Mouse (Mus musculus) heart, embryonic 11.5 days (tissue): ENCODE results near the gene Coro2a. TPM values are rescaled to one million over a fixed set of nuclear protein-coding genes. Genes with fewer than 3 reads are reported as not detected.

Experiments used
- ATAC-seq: fragments of 200-750 bp; cut with Nextera tagmentation; replicated peaks from 2 replicates; pipeline ENCODE4 v1.8.0; 2017; ENCODE audit warnings: moderate library complexity; ENCODE audit not compliant: insufficient number of reproducible peaks, low FRiP score, low TSS enrichment
- H3K27ac ChIP-seq: fragments of 300-500 bp; sonication (generic); 2 replicates; pipeline ENCODE4 v1.5.1; 2014; ENCODE audit warnings: mild to moderate bottlenecking, low read depth, low read length
- H3K27me3 ChIP-seq: fragments of 300-500 bp; sonication (generic); 2 replicates; pipeline ENCODE4 v1.6.1; 2014; ENCODE audit warnings: mild to moderate bottlenecking, low read length, mixed read lengths; ENCODE audit not compliant: control insufficient read depth, insufficient read depth
- H3K36me3 ChIP-seq: fragments of 300-500 bp; sonication (generic); 2 replicates; pipeline ENCODE4 v1.6.1; 2014; ENCODE audit warnings: mild to moderate bottlenecking, low read length, moderate library complexity, mixed read lengths; ENCODE audit not compliant: control insufficient read depth, insufficient read depth
- H3K4me1 ChIP-seq: fragments of 300-500 bp; sonication (generic); 2 replicates; pipeline ENCODE4 v1.6.1; 2014; ENCODE audit warnings: low read length; ENCODE audit not compliant: control insufficient read depth, insufficient read depth
- H3K4me2 ChIP-seq: fragments of 300-500 bp; sonication (generic); 2 replicates; pipeline ENCODE4 v1.6.1; 2014; ENCODE audit warnings: mild to moderate bottlenecking, moderate library complexity
- H3K4me3 ChIP-seq: fragments of 300-500 bp; sonication (generic); 2 replicates; pipeline ENCODE4 v1.5.1; 2014; ENCODE audit warnings: low read depth, low read length
- H3K9ac ChIP-seq: fragments of 300-500 bp; sonication (generic); 2 replicates; pipeline ENCODE4 v1.6.1; 2014; ENCODE audit warnings: mild to moderate bottlenecking, low read depth, low read length, moderate library complexity
- H3K9me3 ChIP-seq: fragments of 300-500 bp; sonication (generic); replicated peaks from 2 replicates; pipeline ENCODE4 v1.6.1; 2016; ENCODE audit warnings: low read length; ENCODE audit not compliant: control insufficient read depth
- WGBS: fragments of 180-500 bp; shearing (Covaris S2); extraction: QIAGEN DNeasy Blood & Tissue Kit; methylation state at CpG from one replicate; pipeline ENCODE4 v1.1.7; 2014; ENCODE audit not compliant: insufficient replicate concordance; 5-methylcytosine and 5-hydroxymethylcytosine counted together
- polyA plus RNA-seq: library from polyadenylated mRNA; unstranded; fragments of >200 nt; fragmentation: Nextera tagmentation; extraction: Ambion mirVana; gene quantifications from 2 replicates; pipeline ENCODE4 v1.2.1, GENCODE M21; 2014

The Coro2a gene
- polyA plus RNA-seq, 1 experiment from 2014 or later, result 0.50 TPM

GRCm38 (mm10) chr4:46620946-46621345 is 18.9 kb upstream of the Coro2a start:
- no peak overlapping the region for H3K27ac ChIP-seq
- H3K9me3 ChIP-seq, result no peaks in the 10 kb centered on the region
- ATAC-seq, result no peak
- 74% methylated on average over 8 of the region's 8 CpGs for WGBS
- H3K9ac ChIP-seq, result no peak overlapping the region
- H3K4me2 ChIP-seq, result no peak overlapping the region
- no peaks in the 10 kb centered on the region for H3K36me3 ChIP-seq
- H3K27me3 ChIP-seq, result peaks cover 18% of the 10 kb centered on the region
- 0 out of 2 replicates have a peak, but pooled peaks cover 3% of the 10 kb centered on the region for H3K4me1 ChIP-seq
- no peak overlapping the region for H3K4me3 ChIP-seq

DNA sequence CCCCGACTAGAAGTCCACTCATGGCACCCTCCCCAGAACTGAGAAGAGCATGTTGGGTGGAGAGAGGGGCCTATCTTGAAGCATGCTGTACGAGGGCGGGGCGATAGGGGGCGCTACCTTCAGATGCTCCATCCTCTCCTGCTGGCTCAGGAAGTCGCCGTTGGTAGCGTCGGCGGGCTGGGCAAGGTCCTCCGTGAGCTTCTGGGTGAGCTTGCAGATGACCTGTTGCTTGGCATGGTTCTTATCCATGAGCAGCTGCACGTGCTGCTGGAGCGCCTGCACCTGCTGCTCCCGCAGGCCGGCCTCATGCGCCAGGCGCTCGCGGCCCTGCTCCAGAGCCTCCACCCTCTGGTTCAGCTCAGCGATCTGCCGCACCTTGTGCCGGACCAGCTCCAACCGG is 18.3 kb upstream of the Coro2a start:
- H3K9me3 ChIP-seq, result no peaks in the 10 kb centered on the region
- 15% methylated on average over 23 of the region's 23 CpGs for WGBS
- peaks cover 22% of the 10 kb centered on the region for H3K27me3 ChIP-seq
- no peak for ATAC-seq
- H3K36me3 ChIP-seq, result no peaks in the 10 kb centered on the region
- no peak overlapping the region for H3K9ac ChIP-seq
- 0 out of 2 replicates have a peak overlapping the region, but pooled peaks have one; percentile 6 for H3K4me3 ChIP-seq
- H3K4me2 ChIP-seq, result peak overlapping the region; percentile 38
- H3K27ac ChIP-seq, result no peak overlapping the region
- 0 out of 2 replicates have a peak, but pooled peaks cover 3% of the 10 kb centered on the region for H3K4me1 ChIP-seq

- Histone ChIP-seq H3K9ac (no peak overlapping the region), H3K27me3 (peaks cover 40% of the 10 kb centered on the region), H3K9me3 (no peaks in the 10 kb centered on the region), H3K27ac (no peak overlapping the region), H3K4me1 (0 out of 2 replicates have a peak, but pooled peaks cover 3% of the 10 kb centered on the region), H3K4me3 (no peak overlapping the region), H3K4me2 (no peak overlapping the region), H3K36me3 (no peaks in the 10 kb centered on the region)
- WGBS, result 57% methylated on average over 11 of the region's 11 CpGs
- ATAC-seq, result no peak
Observed at GRCm38 (mm10) chr4:46618196-46618817, 16.3 kb upstream of the Coro2a start.

- no peak overlapping the region for H3K4me2 ChIP-seq
- no peak overlapping the region for H3K4me3 ChIP-seq
- 70% methylated on average over 6 of the region's 6 CpGs for WGBS
- 0 out of 2 replicates have a peak, but pooled peaks cover 3% of the 10 kb centered on the region for H3K4me1 ChIP-seq
- no peak for ATAC-seq
- no peaks in the 10 kb centered on the region for H3K9me3 ChIP-seq
- H3K27ac ChIP-seq, result no peak overlapping the region
- H3K36me3 ChIP-seq, result no peaks in the 10 kb centered on the region
- no peak overlapping the region for H3K9ac ChIP-seq
- peaks cover 40% of the 10 kb centered on the region for H3K27me3 ChIP-seq
Observed at GRCm38 (mm10) chr4:46617408-46617807, 15.4 kb upstream of the Coro2a start.

GRCm38 (mm10) chr4:46614641-46615040 is 12.6 kb upstream of the Coro2a start:
- H3K27ac ChIP-seq, result no peak overlapping the region

DNA sequence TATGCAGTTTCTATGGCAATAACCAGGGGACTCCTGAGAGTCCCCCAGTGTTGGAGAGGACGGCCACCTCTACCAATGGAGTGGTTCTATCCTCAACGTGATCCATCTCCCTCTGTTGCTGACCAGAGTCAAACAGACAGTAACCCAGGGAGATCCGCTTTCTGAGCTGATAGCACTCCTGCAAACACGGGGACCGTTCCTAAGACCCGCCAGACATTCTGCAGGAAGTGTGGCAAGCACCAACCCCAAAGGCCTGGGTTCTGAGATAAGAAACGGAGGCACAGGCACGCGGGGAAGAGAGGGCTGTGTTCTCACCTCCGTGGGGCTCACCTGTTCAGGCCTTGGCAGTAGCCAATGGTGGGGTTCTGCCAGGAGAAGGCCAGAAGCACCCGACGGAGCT is 11.6 kb upstream of the Coro2a start:
- 51% methylated on average over 12 of the region's 12 CpGs for WGBS
- H3K4me2 ChIP-seq, result no peak overlapping the region
- no peaks in the 10 kb centered on the region for H3K36me3 ChIP-seq
- no peaks in the 10 kb centered on the region for H3K4me1 ChIP-seq
- H3K9ac ChIP-seq, result no peak overlapping the region
- no peaks in the 10 kb centered on the region for H3K9me3 ChIP-seq
- H3K27me3 ChIP-seq, result peaks cover 36% of the 10 kb centered on the region
- H3K27ac ChIP-seq, result no peak overlapping the region
- no peak for ATAC-seq
- no peak overlapping the region for H3K4me3 ChIP-seq

More at GRCm38 (mm10) chr4:46614641-46615040, 12.6 kb upstream of the Coro2a start:
- no peaks in the 10 kb centered on the region for H3K9me3 ChIP-seq
- no peak overlapping the region for H3K9ac ChIP-seq
- no peak overlapping the region for H3K4me2 ChIP-seq
- ATAC-seq, result no peak
- H3K4me1 ChIP-seq, result no peaks in the 10 kb centered on the region
- H3K4me3 ChIP-seq, result no peak overlapping the region
- no peaks in the 10 kb centered on the region for H3K36me3 ChIP-seq
- 65% methylated on average over 9 of the region's 9 CpGs for WGBS
- H3K27me3 ChIP-seq, result peaks cover 31% of the 10 kb centered on the region

GRCm38 (mm10) chr4:46611181-46611580 is 9.2 kb upstream of the Coro2a start:
- Histone ChIP-seq H3K36me3 (no peaks in the 10 kb centered on the region), H3K27me3 (peaks cover 57% of the 10 kb centered on the region), H3K4me1 (no peaks in the 10 kb centered on the region), H3K9ac (no peak overlapping the region), H3K27ac (no peak overlapping the region), H3K9me3 (no peaks in the 10 kb centered on the region), H3K4me2 (no peak overlapping the region), H3K4me3 (no peak overlapping the region)
- 0% methylated on average over 4 of the region's 4 CpGs for WGBS
- ATAC-seq, result no peak

DNA sequence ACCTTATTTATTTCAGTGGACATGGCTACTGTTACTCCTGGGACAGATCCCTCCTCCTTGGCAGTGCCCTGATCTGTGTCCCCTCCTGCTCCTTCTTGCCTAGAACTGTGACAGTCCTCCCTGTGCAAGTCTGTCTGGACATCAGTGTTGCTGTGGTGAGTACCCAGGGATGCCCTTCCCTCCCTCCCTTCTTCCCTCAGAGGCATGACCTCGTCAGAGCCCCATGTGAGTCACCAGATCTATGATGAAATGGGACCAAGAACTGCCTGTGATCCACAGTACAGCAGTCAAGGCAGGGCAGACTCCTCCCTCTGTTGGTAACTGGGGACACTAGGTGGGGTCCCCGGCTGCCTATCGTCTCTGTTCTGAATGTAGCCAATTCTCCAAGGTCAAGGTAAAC is 5.6 kb upstream of the Coro2a start:
- Histone ChIP-seq H3K4me3 (no peak overlapping the region), H3K36me3 (no peaks in the 10 kb centered on the region), H3K27ac (no peak overlapping the region), H3K9ac (no peak overlapping the region), H3K4me1 (no peaks in the 10 kb centered on the region), H3K27me3 (peaks cover 68% of the 10 kb centered on the region), H3K9me3 (no peaks in the 10 kb centered on the region), H3K4me2 (no peak overlapping the region)
- ATAC-seq, result no peak
- 74% methylated on average over 3 of the region's 3 CpGs for WGBS

DNA sequence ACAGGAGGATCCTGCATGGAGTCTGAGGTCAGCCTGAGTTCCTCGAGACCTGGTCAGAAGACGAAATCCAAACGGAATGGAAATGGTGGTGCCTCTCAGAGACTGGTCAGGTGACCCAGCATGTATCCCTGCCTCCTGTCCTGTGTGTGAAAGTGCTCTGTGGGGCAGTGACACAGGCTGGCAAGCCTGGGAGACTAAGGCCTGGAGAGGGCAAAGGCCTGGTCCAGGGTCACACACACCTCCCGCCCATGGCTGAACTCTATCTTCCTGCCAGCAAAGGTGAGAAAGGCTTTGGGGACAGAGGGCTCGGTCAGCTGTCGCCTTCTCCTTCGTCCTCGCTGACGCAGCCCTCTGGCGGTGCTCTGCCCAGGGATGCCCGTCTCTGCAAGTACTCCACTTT is 3.4 kb upstream of the Coro2a start:
- Histone ChIP-seq H3K36me3 (no peaks in the 10 kb centered on the region), H3K4me2 (no peak overlapping the region), H3K4me3 (no peak overlapping the region), H3K4me1 (peaks cover 6% of the 10 kb centered on the region; the same call in 1 of the 2 replicates), H3K9me3 (no peaks in the 10 kb centered on the region), H3K27ac (no peak overlapping the region), H3K27me3 (peaks cover 86% of the 10 kb centered on the region), H3K9ac (no peak overlapping the region)
- ATAC-seq, result no peak
- 32% methylated on average over 11 of the region's 11 CpGs for WGBS
